Mouse (Mus musculus) brain, embryonic 14.5 days (tissue): ENCODE measurements at regions not wholly inside any gene's neighbourhood (a gene's known extent, or its start where the extent isn't known, plus 50 kb on each side); places are given as distances from the start of the nearest gene placed in this dataset.

Experiments
- CTCF ChIP-seq: fragments of 200-500 bp; IDR thresholded peaks from 2 replicates; pipeline ENCODE4 v1.5.1; 2012; ENCODE audit warnings: inconsistent platforms, mild to moderate bottlenecking, moderate library complexity, borderline replicate concordance; ENCODE audit not compliant: insufficient read depth, insufficient read length; ENCODE audit errors: extremely low read depth
- POLR2A ChIP-seq: fragments of 200-500 bp; IDR thresholded peaks from 2 replicates; pipeline ENCODE4 v1.6.1; 2012; ENCODE audit warnings: mild to moderate bottlenecking, inconsistent platforms, borderline replicate concordance; ENCODE audit not compliant: poor library complexity, insufficient read depth, insufficient read length, severe bottlenecking; ENCODE audit errors: extremely low read depth

- TF ChIP-seq CTCF (no peak), POLR2A (no peak)
Observed at GRCm38 (mm10) chr10:117429459-117430183, 49.8 kb upstream of the Cpsf6 start.
